Mouse (Mus musculus) cerebellum, adult 18-20 months (tissue): ENCODE measurements at regions not wholly inside any gene's neighbourhood (a gene's known extent, or its start where the extent isn't known, plus 50 kb on each side); places are given as distances from the start of the nearest gene placed in this dataset.
A peak's percentile ranks its signal among the peaks of the same experiment; 100 is the strongest.
"Not testable (repeated sequence)": the region's sequence is repeated elsewhere in the genome, so short reads cannot be mapped to it uniquely, and the experiment has no call there.

Source experiments
- DNase-seq, 2 experiments: peaks; one replicate each; pipeline ENCODE4 v3.0.0; 2021

GRCm38 (mm10) chr3:15022773-15023172, 136.7 kb downstream of the Car2 start:
- DNase-seq = no peak

GRCm38 (mm10) chr3:15040866-15041528, 154.9 kb downstream of the Car2 start:
- peak; percentile 40 to 56 for DNase-seq

GRCm38 (mm10) chr3:15053968-15054367, 167.9 kb downstream of the Car2 start:
- DNase-seq = no peak

- not testable (repeated sequence) for DNase-seq
These were observed 169.6 kb downstream of the Car2 start for GRCm38 (mm10) chr3:15055516-15056256.

GRCm38 (mm10) chr3:15056788-15057585, 170.9 kb downstream of the Car2 start:
- not testable (repeated sequence) for DNase-seq

- DNase-seq = no peak
These were observed 179.6 kb downstream of the Car2 start for GRCm38 (mm10) chr3:15065681-15066080.

GRCm38 (mm10) chr3:15068256-15068655, 182.2 kb downstream of the Car2 start:
- no peak for DNase-seq

GRCm38 (mm10) chr3:15071030-15071883, 185.2 kb downstream of the Car2 start:
- DNase-seq = no peak

- no peak for DNase-seq
These were observed 187.3 kb downstream of the Car2 start for GRCm38 (mm10) chr3:15073405-15073804.

GRCm38 (mm10) chr3:15073847-15074246, 187.8 kb downstream of the Car2 start:
- no peak for DNase-seq

GRCm38 (mm10) chr3:15074949-15075348, 188.9 kb downstream of the Car2 start:
- no peak for DNase-seq

GRCm38 (mm10) chr3:15090124-15090523, 204.1 kb downstream of the Car2 start:
- no peak for DNase-seq

- no peak for DNase-seq
These were observed 212.2 kb downstream of the Car2 start for GRCm38 (mm10) chr3:15098206-15098817.

- DNase-seq = no peak
These were observed 212.9 kb downstream of the Car2 start for GRCm38 (mm10) chr3:15098981-15099380.

- DNase-seq = no peak
These were observed 219.6 kb downstream of the Car2 start for GRCm38 (mm10) chr3:15105627-15106026.

- DNase-seq = no peak
These were observed 220.2 kb downstream of the Car2 start for GRCm38 (mm10) chr3:15106281-15106680.

- no peak for DNase-seq
These were observed 221.2 kb downstream of the Car2 start for GRCm38 (mm10) chr3:15107301-15107700.

- DNase-seq = no peak
These were observed 222.3 kb downstream of the Car2 start for GRCm38 (mm10) chr3:15108239-15108934.

- no peak for DNase-seq
These were observed 221.9 kb downstream of the Gm9733 start for GRCm38 (mm10) chr3:15110037-15110748.

GRCm38 (mm10) chr3:15112177-15112838, 219.8 kb downstream of the Gm9733 start:
- DNase-seq = no peak
